Mouse (Mus musculus): ENCODE data around the gene Wdr91. TPM values are rescaled to one million over a fixed set of nuclear protein-coding genes. Genes with fewer than 3 reads are reported as not detected.

The Wdr91 gene
- polyA plus RNA-seq, 2 experiments = 9.5 to 21.5 TPM

DNA sequence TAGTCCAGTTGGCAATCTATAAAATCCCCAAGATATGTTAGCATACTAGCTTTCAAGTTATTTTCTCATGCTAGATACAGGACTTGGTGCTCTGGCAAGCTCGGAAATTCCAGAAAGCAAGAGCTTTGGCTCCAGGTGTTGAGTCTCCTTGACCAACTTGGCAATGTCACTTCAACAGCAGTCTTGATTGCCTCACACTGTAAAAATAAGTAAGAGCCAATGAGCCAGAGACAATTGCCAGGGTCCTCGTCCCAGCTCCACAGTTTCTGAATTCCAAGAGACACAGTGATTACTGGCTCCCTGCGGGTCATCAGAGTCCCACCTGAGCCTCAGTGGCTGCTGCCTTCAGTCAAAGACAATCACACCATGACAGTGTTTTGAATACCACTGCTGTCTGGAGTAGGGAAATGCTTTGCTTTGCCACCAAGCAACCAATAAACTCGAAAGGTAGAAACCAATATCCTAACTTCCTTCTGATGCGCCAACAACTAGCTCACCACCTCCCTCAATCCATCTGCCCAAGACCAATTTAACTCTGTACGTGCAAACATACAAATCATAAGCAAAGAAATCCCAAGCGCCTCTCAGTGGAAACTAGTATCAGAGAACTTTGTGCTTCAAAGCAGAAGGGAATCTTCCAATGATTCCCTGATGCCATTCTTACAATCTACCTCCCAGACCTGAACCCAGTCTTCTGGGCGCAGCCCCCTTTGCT, 888 bp downstream of the Wdr91 start:
- no peaks in the 10 kb centered on the region for H3K27me3 ChIP-seq (ENCODE audit: control insufficient read depth, insufficient read depth, low read length)

DNA sequence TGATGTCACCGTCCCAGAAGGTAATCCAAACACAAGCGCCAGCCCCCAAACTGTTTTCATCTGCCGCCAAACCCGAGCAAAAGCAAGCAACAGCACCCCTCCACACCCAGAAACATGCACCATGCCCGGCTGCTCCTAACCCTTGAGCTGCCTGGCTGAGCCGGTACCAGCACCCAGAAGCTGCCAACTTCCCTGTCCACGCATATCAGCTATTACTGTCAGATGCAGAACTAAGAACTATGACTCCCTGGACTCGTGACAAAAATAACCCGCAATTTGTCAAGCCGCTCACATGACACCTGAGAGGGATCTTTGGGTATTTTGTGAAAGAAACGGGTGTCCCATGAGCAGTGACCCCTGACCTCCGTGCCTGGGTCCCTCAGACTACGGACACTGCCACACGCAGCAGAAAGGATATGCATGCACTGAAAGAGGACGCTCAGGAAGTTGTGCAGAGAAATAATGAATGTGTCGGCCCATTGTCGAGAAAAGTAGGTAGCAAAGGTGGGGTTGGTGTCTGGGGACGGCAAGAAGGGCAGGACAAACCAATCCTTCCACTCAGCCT, 2.9 kb downstream of the Wdr91 start:
- no peaks in the 10 kb centered on the region for H3K9me3 ChIP-seq (ENCODE audit: control insufficient read depth, low read length)
- peak; percentile 40 for ATAC-seq (ENCODE audit: insufficient read depth)
- H3K27me3 ChIP-seq (ENCODE audit: control insufficient read depth, insufficient read depth, low read length) = no peaks in the 10 kb centered on the region
- H3K9ac ChIP-seq (replicated peaks) = peak overlapping the region; percentile 62
- H3K4me3 ChIP-seq (ENCODE audit: insufficient read depth in 1 of 2, low read depth in 2 of 2, low read length in 2 of 2) = peak overlapping the region; percentile 31 to 36
- TF ChIP-seq CTCF (IDR thresholded peaks at IDR 0.05; ENCODE audit: low read depth) = 0 out of 2 replicates have a peak, but pooled peaks have one; percentile 3
- no peak; the same call in 1 of the 2 replicates for TF ChIP-seq EP300 (IDR thresholded peaks at IDR 0.05; ENCODE audit: low read depth)
- peak overlapping the region; percentile 87 for H3K4me2 ChIP-seq (ENCODE audit: low read depth)
- peaks cover 61% of the 10 kb centered on the region for H3K36me3 ChIP-seq (replicated peaks; ENCODE audit: control insufficient read depth, insufficient read depth, low read depth)
- 61% methylated on average over 18 of the region's 18 CpGs for WGBS (ENCODE audit: insufficient replicate concordance)
- H3K27ac ChIP-seq = peak overlapping the region; percentile 98
- no peak for DNase-seq (ENCODE audit: low read depth in 3 of 3, low spot score in 3 of 3)
- H3K4me1 ChIP-seq (replicated peaks; ENCODE audit: control insufficient read depth in 2 of 2, insufficient read depth in 2 of 2, low read length in 1 of 2) = peaks cover 47 to 52% of the 10 kb centered on the region in 2 experiments

More for the DNA sequence above, 888 bp downstream of the Wdr91 start:
- H3K4me3 ChIP-seq (ENCODE audit: insufficient read depth in 1 of 2, low read depth in 2 of 2, low read length in 2 of 2) = peak overlapping the region; percentile 74 to 95
- 40% methylated on average over 8 of the region's 8 CpGs for WGBS (ENCODE audit: insufficient replicate concordance)
- H3K27ac ChIP-seq = peak overlapping the region; percentile 62
- peaks cover 46 to 53% of the 10 kb centered on the region in 2 experiments for H3K4me1 ChIP-seq (replicated peaks; ENCODE audit: control insufficient read depth in 2 of 2, insufficient read depth in 2 of 2, low read length in 1 of 2)
- TF ChIP-seq EP300 (IDR thresholded peaks at IDR 0.05; ENCODE audit: low read depth) (no peak), CTCF (IDR thresholded peaks at IDR 0.05; ENCODE audit: low read depth) (no peak)
- peak overlapping the region; percentile 79 for H3K9ac ChIP-seq (replicated peaks)
- no peak for DNase-seq (ENCODE audit: low read depth in 3 of 3, low spot score in 3 of 3)
- no peaks in the 10 kb centered on the region for H3K9me3 ChIP-seq (ENCODE audit: control insufficient read depth, low read length)
- peaks cover 41% of the 10 kb centered on the region for H3K36me3 ChIP-seq (replicated peaks; ENCODE audit: control insufficient read depth, insufficient read depth, low read depth)
- ATAC-seq (ENCODE audit: insufficient read depth) = no peak
- H3K4me2 ChIP-seq (ENCODE audit: low read depth) = peak overlapping the region; percentile 87

DNA sequence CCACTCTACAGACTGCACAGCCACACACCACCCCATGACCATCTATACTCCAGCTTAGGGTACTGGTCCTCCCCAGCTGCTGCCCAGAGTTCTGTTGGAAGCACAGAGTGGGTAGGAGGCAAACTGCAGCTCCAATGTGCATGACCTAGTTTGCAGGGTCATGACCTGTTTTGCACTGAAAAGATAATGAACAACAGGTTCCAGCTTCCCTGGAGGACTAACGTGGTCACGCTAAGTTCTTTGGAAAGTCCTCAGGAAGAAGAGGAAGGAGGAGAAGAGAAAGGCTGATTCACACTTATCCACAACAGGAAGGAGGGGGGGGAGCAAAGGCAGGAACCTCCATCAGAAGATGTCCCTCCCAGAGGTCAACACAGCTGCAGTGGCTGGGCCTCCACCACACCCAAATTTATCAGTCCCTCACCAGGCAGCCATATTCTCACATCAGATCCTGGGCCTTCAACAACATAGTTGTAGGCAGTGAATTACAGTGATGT, 3.5 kb downstream of the Wdr91 start:
- Histone ChIP-seq H3K36me3 (replicated peaks; ENCODE audit: control insufficient read depth, insufficient read depth, low read depth) (peaks cover 67% of the 10 kb centered on the region), H3K27me3 (ENCODE audit: control insufficient read depth, insufficient read depth, low read length) (no peaks in the 10 kb centered on the region), H3K4me2 (ENCODE audit: low read depth) (peak overlapping the region; percentile 87), H3K4me3 (ENCODE audit: insufficient read depth in 1 of 2, low read depth in 2 of 2, low read length in 2 of 2) (peak overlapping the region; percentile 26 to 36), H3K27ac (peak overlapping the region; percentile 98), H3K9me3 (ENCODE audit: control insufficient read depth, low read length) (no peaks in the 10 kb centered on the region), H3K9ac (replicated peaks) (peak overlapping the region; percentile 62), H3K4me1 (replicated peaks; ENCODE audit: control insufficient read depth in 2 of 2, insufficient read depth in 2 of 2, low read length in 1 of 2) (peaks cover 47 to 50% of the 10 kb centered on the region in 2 experiments)
- 19% methylated on average over 2 of the region's 2 CpGs for WGBS (ENCODE audit: insufficient replicate concordance)
- TF ChIP-seq EP300 (IDR thresholded peaks at IDR 0.05; ENCODE audit: low read depth) (peak; percentile 75), CTCF (IDR thresholded peaks at IDR 0.05; ENCODE audit: low read depth) (no peak)
- ATAC-seq (ENCODE audit: insufficient read depth) = peak; percentile 80
- DNase-seq (ENCODE audit: low read depth in 3 of 3, low spot score in 3 of 3) = peak; percentile 72 to 77 (median 74)

DNA sequence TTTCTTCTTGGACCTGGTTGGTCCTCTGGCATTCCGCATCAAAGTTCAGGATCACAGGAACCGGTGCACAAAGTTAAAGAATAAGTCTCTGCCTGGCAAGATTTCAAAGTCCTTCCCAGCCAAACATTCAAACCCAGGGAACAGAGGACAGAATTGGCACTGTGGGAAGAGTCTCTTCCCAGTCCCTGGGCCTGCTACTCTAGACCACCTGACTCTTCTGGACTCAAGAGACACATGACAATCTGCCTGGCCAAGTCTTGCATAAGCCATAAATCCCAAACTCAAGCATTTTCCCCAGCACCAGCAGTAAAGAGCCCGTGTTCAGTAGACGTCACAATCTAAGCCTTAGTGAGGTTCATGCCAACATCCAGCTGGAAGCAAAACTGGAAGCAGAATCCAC, 4.0 kb downstream of the Wdr91 start:
- Histone ChIP-seq H3K27me3 (ENCODE audit: control insufficient read depth, insufficient read depth, low read length) (no peaks in the 10 kb centered on the region), H3K4me1 (replicated peaks; ENCODE audit: control insufficient read depth in 2 of 2, insufficient read depth in 2 of 2, low read length in 1 of 2) (peaks cover 47% of the 10 kb centered on the region in 2 experiments), H3K4me2 (ENCODE audit: low read depth) (peak overlapping the region; percentile 87), H3K27ac (peak overlapping the region; percentile 98), H3K9me3 (ENCODE audit: control insufficient read depth, low read length) (no peaks in the 10 kb centered on the region), H3K4me3 (ENCODE audit: insufficient read depth in 1 of 2, low read depth in 2 of 2, low read length in 2 of 2) (peak overlapping the region; percentile 26 to 32; a peak in 3 of 4 replicates), H3K36me3 (replicated peaks; ENCODE audit: control insufficient read depth, insufficient read depth, low read depth) (peaks cover 73% of the 10 kb centered on the region), H3K9ac (replicated peaks) (peak overlapping the region; percentile 62)
- TF ChIP-seq EP300 (IDR thresholded peaks at IDR 0.05; ENCODE audit: low read depth) = no peak
- TF ChIP-seq CTCF (IDR thresholded peaks at IDR 0.05; ENCODE audit: low read depth) = no peak
- DNase-seq (ENCODE audit: low read depth in 3 of 3, low spot score in 3 of 3) = no peak
- ATAC-seq (ENCODE audit: insufficient read depth) = no peak
- WGBS (ENCODE audit: insufficient replicate concordance) = 83% methylated on average over 4 of the region's 4 CpGs

DNA sequence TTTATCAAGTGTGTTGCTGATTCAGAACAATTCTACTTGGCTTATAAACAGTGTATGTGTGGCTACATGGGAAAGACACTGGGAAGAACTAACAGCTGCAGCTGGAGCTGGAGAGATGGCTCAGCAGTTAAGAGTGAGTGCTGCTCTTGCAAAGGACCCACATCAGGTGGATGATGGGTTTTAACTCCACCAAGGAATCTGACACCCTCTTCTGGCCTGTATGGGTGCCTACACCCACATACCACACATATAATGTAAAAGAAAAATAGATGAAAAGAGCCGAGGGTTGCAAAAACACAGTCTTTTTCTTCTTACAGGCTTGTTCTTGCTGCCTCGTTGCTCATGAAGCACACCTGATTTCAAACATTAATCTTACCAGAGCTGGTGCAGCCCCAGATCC, 4.6 kb downstream of the Wdr91 start:
- TF ChIP-seq CTCF (IDR thresholded peaks at IDR 0.05; ENCODE audit: low read depth) = peak; percentile 52
- TF ChIP-seq EP300 (IDR thresholded peaks at IDR 0.05; ENCODE audit: low read depth) = no peak
- no peaks in the 10 kb centered on the region for H3K9me3 ChIP-seq (ENCODE audit: control insufficient read depth, low read length)
- ATAC-seq (ENCODE audit: insufficient read depth) = no peak
- WGBS (ENCODE audit: insufficient replicate concordance) = 67% methylated on average over 2 of the region's 2 CpGs
- H3K9ac ChIP-seq (replicated peaks) = no peak overlapping the region
- DNase-seq (ENCODE audit: low read depth in 3 of 3, low spot score in 3 of 3) = no peak
- H3K36me3 ChIP-seq (replicated peaks; ENCODE audit: control insufficient read depth, insufficient read depth, low read depth) = peaks cover 77% of the 10 kb centered on the region
- H3K4me2 ChIP-seq (ENCODE audit: low read depth) = peak overlapping the region; percentile 87
- peak overlapping the region; percentile 98 for H3K27ac ChIP-seq
- H3K4me3 ChIP-seq (ENCODE audit: insufficient read depth in 1 of 2, low read depth in 2 of 2, low read length in 2 of 2) = no peak overlapping the region
- H3K27me3 ChIP-seq (ENCODE audit: control insufficient read depth, insufficient read depth, low read length) = no peaks in the 10 kb centered on the region
- peaks cover 44 to 45% of the 10 kb centered on the region in 2 experiments for H3K4me1 ChIP-seq (replicated peaks; ENCODE audit: control insufficient read depth in 2 of 2, insufficient read depth in 2 of 2, low read length in 1 of 2)

Data from liver, embryonic 14.5 days (tissue).